ENCODE assay signal across 8 mouse cellular contexts in the genomic region with DNA sequence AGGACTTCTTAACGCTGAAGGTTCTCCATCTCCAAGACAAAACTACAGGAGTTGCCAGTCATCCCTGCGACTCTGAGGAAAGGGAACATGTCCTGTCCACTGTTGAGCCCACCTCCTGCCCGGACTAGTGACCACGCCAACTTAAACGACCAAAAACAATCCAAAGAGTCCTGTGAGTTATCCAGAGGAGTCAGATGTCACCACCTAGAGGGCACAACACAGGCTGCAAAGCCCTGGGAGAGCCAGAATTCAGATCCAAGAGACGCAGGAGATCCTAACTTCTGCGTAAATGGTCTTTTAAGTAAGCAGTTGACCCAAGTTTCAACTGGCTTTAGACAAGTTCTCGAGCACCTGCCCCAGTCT. TPM values are rescaled to one million over a fixed set of nuclear protein-coding genes. Genes with fewer than 3 reads are reported as not detected.
DNase-seq lines count a peak whose midpoint lies in the region; ATAC-seq lines count a peak whose summit lies in the region.

No protein-coding gene starts in this region.

- no peaks in the 10 kb centered on the region for H3K27me3 ChIP-seq in kidney, embryonic 14.5 days (ENCODE audit: control insufficient read depth, insufficient read depth, low read length)
- H3K27me3 ChIP-seq in hindbrain, embryonic 13.5 days = peaks cover 5% of the 10 kb centered on the region; the same call in 1 of the 2 replicates
- H3K27me3 ChIP-seq in midbrain, embryonic 14.5 days (ENCODE audit: control insufficient read depth, insufficient read depth, low read length) = no peaks in the 10 kb centered on the region

- no peaks in the 10 kb centered on the region; the same call in 1 of the 2 replicates for H3K4me1 ChIP-seq in kidney, embryonic 14.5 days (ENCODE audit: control insufficient read depth, insufficient read depth, low read length)
- H3K4me1 ChIP-seq in hindbrain, embryonic 13.5 days (replicated peaks) = peaks cover 10% of the 10 kb centered on the region
- peaks cover 7% of the 10 kb centered on the region; the same call in 1 of the 2 replicates for H3K4me1 ChIP-seq in midbrain, embryonic 14.5 days (ENCODE audit: control insufficient read depth, insufficient read depth, low read length)

- peak overlapping the region; percentile 58; the same call in 1 of the 2 replicates for H3K9ac ChIP-seq in kidney, embryonic 14.5 days (ENCODE audit: low read depth, low read length)
- peak overlapping the region; percentile 21; the same call in 1 of the 2 replicates for H3K9ac ChIP-seq in hindbrain, embryonic 13.5 days
- H3K9ac ChIP-seq in midbrain, embryonic 14.5 days (replicated peaks; ENCODE audit: low read length) = no peak overlapping the region; the same call in 1 of the 2 replicates

- H3K4me2 ChIP-seq in kidney, embryonic 14.5 days (replicated peaks; ENCODE audit: low read depth, low read length) = peak overlapping the region; percentile 86
- H3K4me2 ChIP-seq in hindbrain, embryonic 13.5 days = peak overlapping the region; percentile 79
- peak overlapping the region; percentile 81 for H3K4me2 ChIP-seq in midbrain, embryonic 14.5 days (ENCODE audit: low read length)

- no peaks in the 10 kb centered on the region for H3K36me3 ChIP-seq in kidney, embryonic 14.5 days (ENCODE audit: control insufficient read depth, insufficient read depth, low read length)
- H3K36me3 ChIP-seq in hindbrain, embryonic 13.5 days = no peaks in the 10 kb centered on the region
- H3K36me3 ChIP-seq in midbrain, embryonic 14.5 days (ENCODE audit: control insufficient read depth, insufficient read depth, low read length) = no peaks in the 10 kb centered on the region

- no peaks in the 10 kb centered on the region for H3K9me3 ChIP-seq in kidney, embryonic 14.5 days (ENCODE audit: control insufficient read depth, low read length)
- H3K9me3 ChIP-seq in hindbrain, embryonic 13.5 days = no peaks in the 10 kb centered on the region
- no peaks in the 10 kb centered on the region for H3K9me3 ChIP-seq in midbrain, embryonic 14.5 days (ENCODE audit: control insufficient read depth, low read length)

- no peak for DNase-seq in kidney, adult 11 months
- DNase-seq in midbrain, embryonic 14.5 days = no peak
- no peak for DNase-seq in embryo, embryonic 10.5 days (ENCODE audit: low spot score)
- DNase-seq in layer of hippocampus, postnatal 36 days = no peak
- DNase-seq in layer of hippocampus, adult 18-20 months (ENCODE audit: low spot score in 2 of 2) = no peak

- ATAC-seq in kidney, embryonic 14.5 days (ENCODE audit: low FRiP score, low TSS enrichment) = peak; percentile 44; the same call in 1 of the 2 replicates
- peak; percentile 18; the same call in 1 of the 2 replicates for ATAC-seq in common myeloid progenitor, adult 5-6 weeks (replicated peaks; ENCODE audit: low read depth, poor library complexity, severe bottlenecking)
- peak; percentile 44; the same call in 1 of the 2 replicates for ATAC-seq in hindbrain, embryonic 13.5 days (ENCODE audit: low FRiP score)
- ATAC-seq in midbrain, embryonic 14.5 days (ENCODE audit: low FRiP score, low TSS enrichment) = peak; percentile 62; the same call in 1 of the 2 replicates

- H3K4me3 ChIP-seq in kidney, embryonic 14.5 days (ENCODE audit: low read length) = peak overlapping the region; percentile 45
- peak overlapping the region; percentile 55 for H3K4me3 ChIP-seq in hindbrain, embryonic 13.5 days
- H3K4me3 ChIP-seq in midbrain, embryonic 14.5 days (replicated peaks; ENCODE audit: low read depth, low read length) = peak overlapping the region; percentile 50

- 2% methylated on average over 8 of the region's 8 CpGs for WGBS in kidney, embryonic 14.5 days
- 4% methylated on average over 8 of the region's 8 CpGs for WGBS in hindbrain, embryonic 13.5 days
- WGBS in midbrain, embryonic 14.5 days = 2% methylated on average over 8 of the region's 8 CpGs

- no peak overlapping the region for H3K27ac ChIP-seq in kidney, embryonic 14.5 days (ENCODE audit: low read depth, low read length)
- no peak overlapping the region for H3K27ac ChIP-seq in hindbrain, embryonic 13.5 days
- H3K27ac ChIP-seq in midbrain, embryonic 14.5 days (replicated peaks; ENCODE audit: low read depth, low read length) = no peak overlapping the region

RNA-seq across cellular contexts. Expression of gene Cfap74, which starts 0.3 kb away (rescaled TPM):
- polyA plus RNA-seq in kidney, embryonic 14.5 days (2014; fragmentation: Nextera tagmentation; extraction: Ambion mirVana) = 2.2 and 2.3 TPM in 2 replicates
- 0.23 and 0.29 TPM in 2 replicates for total RNA-seq in common myeloid progenitor, adult 5-6 weeks (2017)
- polyA plus RNA-seq in hindbrain, embryonic 13.5 days (2015; fragmentation: Nextera tagmentation; extraction: Ambion mirVana) = 3.0 and 3.5 TPM in 2 replicates
- polyA plus RNA-seq in midbrain, embryonic 14.5 days (2014; fragmentation: Nextera tagmentation; extraction: Ambion mirVana) = 3.3 and 3.6 TPM in 2 replicates
- 10 to 100 TPM; 11.1 to 14.0 TPM for total RNA-seq in layer of hippocampus, postnatal 36 days (2021)
- total RNA-seq in layer of hippocampus, adult 18-20 months (2021) = 10 to 100 TPM; 10.5 to 11.1 TPM

RNA-seq across cellular contexts. Expression of gene Gabrd, which starts 10.8 kb away (rescaled TPM):
- 0.07 TPM in 1 of 2 replicates, not detected in the other for polyA plus RNA-seq in kidney, embryonic 14.5 days (2014; fragmentation: Nextera tagmentation; extraction: Ambion mirVana)
- total RNA-seq in common myeloid progenitor, adult 5-6 weeks (2017) = 0.05 TPM in 1 of 2 replicates, not detected in the other
- 0.10 and 0.17 TPM in 2 replicates for polyA plus RNA-seq in hindbrain, embryonic 13.5 days (2015; fragmentation: Nextera tagmentation; extraction: Ambion mirVana)
- polyA plus RNA-seq in midbrain, embryonic 14.5 days (2014; fragmentation: Nextera tagmentation; extraction: Ambion mirVana) = 0.19 TPM in 1 of 2 replicates, not detected in the other
- total RNA-seq in layer of hippocampus, postnatal 36 days (2021) = 10 to 100 TPM; 21.0 to 21.2 TPM
- total RNA-seq in layer of hippocampus, adult 18-20 months (2021) = 10 to 100 TPM; 26.8 to 27.0 TPM

RNA-seq across cellular contexts. Expression of gene Prkcz, which starts 47.5 kb away (rescaled TPM):
- 7.8 and 10.2 TPM in 2 replicates for polyA plus RNA-seq in kidney, embryonic 14.5 days (2014; fragmentation: Nextera tagmentation; extraction: Ambion mirVana)
- not detected in 2 replicates for total RNA-seq in common myeloid progenitor, adult 5-6 weeks (2017)
- 63.3 and 69.2 TPM in 2 replicates for polyA plus RNA-seq in hindbrain, embryonic 13.5 days (2015; fragmentation: Nextera tagmentation; extraction: Ambion mirVana)
- 65.4 and 68.5 TPM in 2 replicates for polyA plus RNA-seq in midbrain, embryonic 14.5 days (2014; fragmentation: Nextera tagmentation; extraction: Ambion mirVana)
- 100 to 1,000 TPM; 156 to 166 TPM for total RNA-seq in layer of hippocampus, postnatal 36 days (2021)
- 100 to 1,000 TPM; 160 to 168 TPM for total RNA-seq in layer of hippocampus, adult 18-20 months (2021)

Comparison
In these comparisons a context has a peak if more than half of its experiments do, and no peak if none do; other contexts are left out.
1. RNA of gene Gabrd, which starts 10.8 kb away (total RNA-seq): 26.8 to 27.0 TPM in layer of hippocampus, adult 18-20 months and 21.0 to 21.2 TPM in layer of hippocampus, postnatal 36 days; 0.05 TPM in common myeloid progenitor, adult 5-6 weeks; every median in the first group is over 10 times any median in the second.
2. RNA of gene Prkcz, which starts 47.5 kb away (total RNA-seq): 160 to 168 TPM in layer of hippocampus, adult 18-20 months and 156 to 166 TPM in layer of hippocampus, postnatal 36 days; not detected in common myeloid progenitor, adult 5-6 weeks; every median in the first group is over 100 times any median in the second.
3. Peak in every context shown above with its lines, with median percentiles within 50 percentile points of each other: ATAC-seq, H3K4me2 ChIP-seq and H3K4me3 ChIP-seq.